Mouse (Mus musculus) kidney, embryonic 14.5 days (tissue): ENCODE results near the gene Fam53a. TPM values are rescaled to one million over a fixed set of nuclear protein-coding genes. Genes with fewer than 3 reads are reported as not detected.

Experiments
- ATAC-seq: fragments of 200-750 bp; cut with Nextera tagmentation; 2 replicates; pipeline ENCODE4 v1.8.0; 2017; ENCODE audit warnings: moderate number of reproducible peaks, mild to moderate bottlenecking, moderate TSS enrichment, moderate library complexity; ENCODE audit not compliant: low FRiP score, low TSS enrichment
- H3K27ac ChIP-seq: fragments of 300-500 bp; sonication (generic); 2 replicates; pipeline ENCODE4 v1.5.1; 2014; ENCODE audit warnings: low read depth, mild to moderate bottlenecking, low read length, moderate library complexity, mixed read lengths
- H3K27me3 ChIP-seq: fragments of 300-500 bp; sonication (generic); 2 replicates; pipeline ENCODE4 v1.6.1; 2014; ENCODE audit warnings: mild to moderate bottlenecking, low read length; ENCODE audit not compliant: control insufficient read depth, insufficient read depth
- H3K36me3 ChIP-seq: fragments of 300-500 bp; sonication (generic); 2 replicates; pipeline ENCODE4 v1.6.1; 2014; ENCODE audit warnings: low read length, mixed read lengths; ENCODE audit not compliant: control insufficient read depth, insufficient read depth
- H3K4me1 ChIP-seq: fragments of 300-500 bp; sonication (generic); 2 replicates; pipeline ENCODE4 v1.6.1; 2014; ENCODE audit warnings: low read length, mixed read lengths; ENCODE audit not compliant: control insufficient read depth, insufficient read depth
- H3K4me2 ChIP-seq: fragments of 300-500 bp; sonication (generic); replicated peaks from 2 replicates; pipeline ENCODE4 v1.6.1; 2014; ENCODE audit warnings: low read depth, mild to moderate bottlenecking, low read length
- H3K4me3 ChIP-seq: fragments of 300-500 bp; sonication (generic); 2 replicates; pipeline ENCODE4 v1.5.1; 2014; ENCODE audit warnings: mild to moderate bottlenecking, low read length
- H3K9ac ChIP-seq: fragments of 300-500 bp; sonication (generic); 2 replicates; pipeline ENCODE4 v1.6.1; 2014; ENCODE audit warnings: low read depth, mild to moderate bottlenecking, low read length, moderate library complexity
- H3K9me3 ChIP-seq: fragments of 300-500 bp; sonication (generic); 2 replicates; pipeline ENCODE4 v1.6.1; 2016; ENCODE audit warnings: low read length; ENCODE audit not compliant: control insufficient read depth
- WGBS: fragments of 180-500 bp; shearing (Covaris S2); extraction: QIAGEN DNeasy Blood & Tissue Kit; methylation state at CpG from one replicate; pipeline ENCODE4 v1.1.7; 2014; 5-methylcytosine and 5-hydroxymethylcytosine counted together
- polyA plus RNA-seq: library from polyadenylated mRNA; unstranded; fragments of >200 nt; fragmentation: Nextera tagmentation; extraction: Ambion mirVana; gene quantifications from 2 replicates; pipeline ENCODE4 v1.2.1, GENCODE M21; 2014

Gene Fam53a
- polyA plus RNA-seq, 1 experiment from 2014 or later: 69.4 TPM

- no peaks in the 10 kb centered on the region for H3K9me3 ChIP-seq
- WGBS: 66% methylated on average over 5 of the region's 5 CpGs
- no peak overlapping the region for H3K9ac ChIP-seq
- no peaks in the 10 kb centered on the region for H3K4me1 ChIP-seq
- ATAC-seq: no peak
- H3K27ac ChIP-seq: no peak overlapping the region
- H3K4me3 ChIP-seq: no peak overlapping the region
- H3K4me2 ChIP-seq: no peak overlapping the region
- H3K27me3 ChIP-seq: no peaks in the 10 kb centered on the region
- no peaks in the 10 kb centered on the region for H3K36me3 ChIP-seq
Measured at GRCm38 (mm10) chr5:33589221-33589888, 40.1 kb downstream of the Fam53a start.

- WGBS: 76% methylated on average over 3 of the region's 3 CpGs
Measured at GRCm38 (mm10) chr5:33588066-33588465, 41.4 kb downstream of the Fam53a start.

GRCm38 (mm10) chr5:33587498-33588058, 41.9 kb downstream of the Fam53a start:
- Histone ChIP-seq H3K27ac (no peak overlapping the region), H3K4me3 (no peak overlapping the region), H3K9me3 (no peaks in the 10 kb centered on the region), H3K4me1 (no peaks in the 10 kb centered on the region), H3K9ac (no peak overlapping the region), H3K36me3 (no peaks in the 10 kb centered on the region), H3K4me2 (no peak overlapping the region), H3K27me3 (no peaks in the 10 kb centered on the region)
- no peak for ATAC-seq
- WGBS: 38% methylated on average over 18 of the region's 18 CpGs

More at GRCm38 (mm10) chr5:33588066-33588465, 41.4 kb downstream of the Fam53a start:
- no peaks in the 10 kb centered on the region for H3K4me1 ChIP-seq
- no peaks in the 10 kb centered on the region for H3K27me3 ChIP-seq
- H3K4me3 ChIP-seq: no peak overlapping the region
- no peak overlapping the region for H3K27ac ChIP-seq
- H3K4me2 ChIP-seq: no peak overlapping the region
- H3K36me3 ChIP-seq: no peaks in the 10 kb centered on the region
- H3K9ac ChIP-seq: no peak overlapping the region
- no peak for ATAC-seq
- no peaks in the 10 kb centered on the region for H3K9me3 ChIP-seq

- H3K27ac ChIP-seq: no peak overlapping the region
- no peak overlapping the region for H3K4me2 ChIP-seq
- no peak overlapping the region for H3K9ac ChIP-seq
- no peak overlapping the region for H3K4me3 ChIP-seq
- no peaks in the 10 kb centered on the region for H3K4me1 ChIP-seq
- H3K27me3 ChIP-seq: no peaks in the 10 kb centered on the region
- no peak for ATAC-seq
- 88% methylated on average over 1 of the region's 1 CpGs for WGBS
- no peaks in the 10 kb centered on the region for H3K36me3 ChIP-seq
- no peaks in the 10 kb centered on the region for H3K9me3 ChIP-seq
Measured at GRCm38 (mm10) chr5:33580336-33580735, 49.1 kb downstream of the Fam53a start.

- Histone ChIP-seq H3K9me3 (no peaks in the 10 kb centered on the region), H3K36me3 (no peaks in the 10 kb centered on the region), H3K4me2 (no peak overlapping the region), H3K27me3 (no peaks in the 10 kb centered on the region), H3K4me3 (no peak overlapping the region), H3K27ac (no peak overlapping the region), H3K4me1 (no peaks in the 10 kb centered on the region), H3K9ac (no peak overlapping the region)
- 84% methylated on average over 4 of the region's 4 CpGs for WGBS
- no peak for ATAC-seq
Measured at GRCm38 (mm10) chr5:33574207-33574606, 55.2 kb downstream of the Fam53a start.

- Histone ChIP-seq H3K9ac (no peak overlapping the region), H3K9me3 (no peaks in the 10 kb centered on the region), H3K27me3 (no peaks in the 10 kb centered on the region), H3K4me3 (no peak overlapping the region), H3K36me3 (no peaks in the 10 kb centered on the region), H3K4me2 (no peak overlapping the region), H3K4me1 (0 out of 2 replicates have a peak, but pooled peaks cover 2% of the 10 kb centered on the region), H3K27ac (no peak overlapping the region)
- ATAC-seq: no peak
- WGBS: 74% methylated on average over 4 of the region's 4 CpGs
Measured at GRCm38 (mm10) chr5:33565886-33566285, 63.5 kb downstream of the Fam53a start.

DNA sequence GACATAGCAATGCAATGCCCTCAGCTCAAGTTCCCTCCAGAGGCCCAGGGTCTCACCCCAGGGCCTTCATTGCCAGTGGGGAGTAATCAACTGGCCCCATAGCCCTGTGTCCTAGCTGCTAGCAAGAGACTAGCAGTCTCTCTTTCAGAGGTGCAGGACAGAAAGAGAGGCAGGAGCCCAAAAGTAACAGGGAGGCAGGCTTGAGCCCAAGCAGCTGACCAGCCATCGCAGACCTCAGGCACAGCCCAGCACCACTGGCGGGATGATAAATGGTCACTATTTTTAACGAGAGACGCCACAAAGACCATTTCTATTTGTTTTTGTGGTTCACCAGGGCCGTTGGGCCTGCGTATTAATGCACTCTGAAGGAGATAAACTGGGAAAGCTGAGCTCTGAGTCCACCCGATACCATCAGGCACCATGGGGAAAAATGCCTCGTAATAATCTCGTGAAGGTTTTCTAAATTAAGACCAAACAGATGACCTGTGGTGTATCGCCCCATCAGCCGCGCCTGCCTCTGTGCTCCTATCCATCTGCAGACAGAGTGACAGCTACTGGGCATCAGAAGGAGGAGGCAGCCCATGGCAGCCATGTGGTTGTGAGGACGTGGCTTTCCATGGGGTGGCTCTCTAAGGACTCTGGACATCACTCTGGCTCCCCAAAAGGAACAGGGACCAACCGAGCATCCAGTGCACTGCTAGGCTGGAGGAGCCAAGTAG, 73.0 kb downstream of the Fam53a start:
- no peaks in the 10 kb centered on the region for H3K9me3 ChIP-seq
- WGBS: 54% methylated on average over 14 of the region's 14 CpGs
- H3K27ac ChIP-seq: no peak overlapping the region
- H3K4me3 ChIP-seq: no peak overlapping the region
- no peaks in the 10 kb centered on the region for H3K27me3 ChIP-seq
- H3K9ac ChIP-seq: no peak overlapping the region
- H3K4me1 ChIP-seq: no peaks in the 10 kb centered on the region
- no peak for ATAC-seq
- no peaks in the 10 kb centered on the region for H3K36me3 ChIP-seq
- H3K4me2 ChIP-seq: no peak overlapping the region
